Mouse (Mus musculus) kidney, postnatal 4 days (tissue): ENCODE measurements around the gene Cdc37.

Source experiments
- DNase-seq, 2 experiments: peaks; one replicate each; pipeline ENCODE4 v3.0.0; 2021; ENCODE audit warnings: mixed read lengths in 2 of 2

The Cdc37 gene

DNA sequence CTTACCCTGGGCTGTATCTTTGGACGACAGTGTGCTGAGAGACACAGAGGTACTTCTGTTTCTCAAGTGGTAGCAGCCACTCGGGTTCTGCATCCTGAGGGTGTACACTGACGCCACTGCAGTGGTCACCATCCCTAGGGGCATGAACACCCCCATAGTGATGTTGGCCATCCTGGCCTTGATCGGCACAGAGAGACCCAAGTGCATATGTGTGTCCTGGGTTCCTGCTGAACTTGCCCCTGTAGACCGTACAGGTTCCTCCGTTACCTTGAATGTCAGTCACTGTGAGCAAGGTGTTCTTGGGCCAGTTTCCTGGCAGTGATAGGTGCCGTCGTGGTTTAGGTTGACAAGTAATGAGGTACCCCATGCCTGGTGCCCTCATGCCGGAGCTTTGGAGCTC is 56.4 kb downstream of the Cdc37 start:
- DNase-seq, result no peak

DNA sequence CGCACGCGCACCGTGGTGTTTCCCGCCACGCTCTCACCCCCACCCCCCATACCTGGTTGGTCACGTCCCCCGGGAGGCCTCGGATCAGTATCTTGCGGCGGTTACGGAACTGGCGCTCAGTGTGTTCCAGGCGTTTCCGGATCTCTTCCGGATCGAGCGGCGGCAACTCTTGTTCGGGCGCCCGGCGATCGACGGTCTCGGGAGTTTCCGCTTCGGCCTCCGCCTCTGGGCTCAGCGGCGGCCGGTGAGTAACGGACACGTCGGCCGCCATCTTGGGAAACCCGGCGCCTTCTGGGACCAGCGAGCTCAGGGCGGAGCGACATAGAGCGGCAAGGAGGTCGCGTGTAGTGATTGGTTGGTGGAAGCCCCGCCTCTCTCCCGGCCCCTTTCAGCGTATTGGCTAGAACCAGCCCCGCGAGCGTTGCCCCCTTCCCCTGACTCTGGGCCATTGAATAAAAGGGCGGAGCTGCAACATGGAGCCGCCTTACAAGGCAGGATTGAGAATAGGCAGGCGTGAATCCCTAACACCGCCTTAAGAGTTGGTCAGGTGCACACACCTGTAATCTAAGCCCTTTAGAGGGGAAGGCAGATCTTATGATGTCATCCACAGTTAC is 58.0 kb downstream of the Cdc37 start, which contains the start of the genes Gm38431 and Raver1:
Gene Gm38431, minus strand, starts transcription at position 291 of the 614 bp plus-strand sequence.
Gene Raver1, minus strand, starts transcription at position 302 of the 614 bp plus-strand sequence.
- DNase-seq, result peak; percentile 98 to 99

DNA sequence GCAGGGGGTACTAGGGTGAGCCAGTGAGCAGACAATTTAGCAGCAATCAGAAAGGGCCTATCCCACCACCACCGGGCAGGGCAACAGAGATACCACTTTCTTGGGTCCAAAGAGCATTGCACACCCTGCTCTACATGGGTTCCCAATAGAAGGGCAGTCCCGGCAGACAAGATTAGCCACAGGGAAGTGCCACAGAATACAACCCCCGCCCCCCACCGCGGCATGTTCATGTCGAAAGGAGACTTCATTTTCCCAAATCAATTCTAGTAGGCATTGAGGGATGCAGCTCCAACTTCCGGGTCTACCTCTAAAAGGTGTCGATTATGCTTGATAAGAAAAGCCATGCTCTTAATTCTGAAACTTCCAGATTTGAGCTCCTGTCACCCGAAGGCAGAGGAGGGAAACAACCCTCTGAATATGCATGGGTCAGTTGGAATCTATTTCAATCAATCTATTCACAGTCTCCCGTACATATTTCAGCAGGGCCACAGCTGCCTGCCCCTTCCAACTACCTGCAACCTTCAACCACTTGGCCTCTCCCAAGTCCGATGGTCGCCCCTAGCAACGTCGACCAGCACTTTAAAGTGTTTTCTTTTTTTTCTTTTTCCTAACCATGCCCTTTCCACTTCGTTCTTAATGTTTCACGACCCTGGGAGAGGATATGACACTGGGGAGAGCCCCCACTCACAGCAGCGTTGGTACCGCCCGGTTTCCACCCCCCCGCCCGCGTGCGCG is 58.6 kb downstream of the Cdc37 start:
- no peak for DNase-seq

DNA sequence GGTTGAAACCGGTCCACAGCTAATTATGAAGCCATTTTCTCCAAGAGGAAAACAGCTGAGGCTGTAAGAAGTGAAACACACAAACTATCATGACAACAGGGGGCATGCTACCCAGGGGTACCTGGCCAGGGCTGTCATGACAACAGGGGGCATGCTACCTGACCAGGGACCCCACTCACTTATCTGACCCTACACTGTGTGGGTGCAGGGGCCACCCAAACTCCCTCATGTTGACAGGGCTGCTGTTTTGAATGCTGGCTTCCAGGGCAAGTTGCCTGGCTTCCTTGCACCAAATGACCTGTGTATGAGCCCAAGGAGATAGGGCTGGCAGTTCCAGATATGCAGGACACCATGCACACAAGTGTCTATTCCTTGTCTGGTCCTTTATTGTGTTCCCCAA is 59.2 kb downstream of the Cdc37 start:
- DNase-seq, result no peak

DNA sequence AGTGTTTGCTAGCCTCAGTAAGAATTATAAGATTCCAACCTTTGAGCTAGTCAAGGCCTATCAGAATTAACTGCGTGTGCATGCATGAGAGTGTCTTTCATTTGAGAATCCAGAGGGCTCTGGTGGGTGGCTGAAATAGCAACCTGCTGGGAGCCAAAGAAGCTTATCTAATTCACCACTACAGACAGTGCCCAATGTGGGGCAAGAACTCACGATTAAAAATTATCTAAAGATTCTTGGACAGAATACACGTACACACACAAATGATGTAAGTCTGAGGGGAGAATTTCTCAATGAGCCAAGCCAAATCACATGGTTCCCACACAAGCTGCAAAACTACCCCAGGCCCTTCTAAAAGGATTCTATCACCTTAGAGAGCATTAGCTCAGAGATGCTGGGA is 66.5 kb downstream of the Cdc37 start:
- DNase-seq, result no peak
